Mouse (Mus musculus): ENCODE data around the gene Smim1. TPM values are rescaled to one million over a fixed set of nuclear protein-coding genes. Genes with fewer than 3 reads are reported as not detected.

The Smim1 gene
- total RNA-seq, 2 experiments from 2014 or later, result 7.6 to 11.7 TPM

DNA sequence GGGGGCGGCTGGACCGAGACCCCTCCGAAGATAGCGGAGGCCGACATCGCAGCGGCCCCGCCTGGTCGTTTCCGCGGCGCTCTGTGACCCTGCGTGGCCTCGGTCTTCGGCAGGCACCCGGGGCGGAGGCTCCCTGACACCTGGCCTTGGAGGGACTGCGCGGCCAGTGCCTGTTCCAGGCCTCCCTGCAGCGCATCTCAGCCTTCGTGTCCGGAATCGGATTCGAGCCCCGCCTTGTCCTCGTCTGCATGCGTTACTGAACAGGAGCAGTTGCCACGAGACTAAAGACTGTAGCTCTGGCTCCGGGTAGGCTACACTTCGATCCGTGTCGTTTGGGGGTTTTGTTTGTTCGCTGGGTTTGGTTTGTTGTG is 50.8 kb downstream of the Smim1 start:
- H3K4me3 ChIP-seq, result peak overlapping the region; percentile 77
- intact Hi-C loops (cut with DNase I), result loop anchor here (1.0 kb wide), 1 partner anchor 36 kb away; the partner anchor contains the start of gene Lrrc47
- H3K27ac ChIP-seq, result peak overlapping the region; percentile 95
- TF ChIP-seq CTCF (IDR thresholded peaks at IDR 0.05), result no peak
- DNase-seq (ENCODE audit: extremely low spot score in 1 of 2, low spot score in 2 of 2), result no peak

DNA sequence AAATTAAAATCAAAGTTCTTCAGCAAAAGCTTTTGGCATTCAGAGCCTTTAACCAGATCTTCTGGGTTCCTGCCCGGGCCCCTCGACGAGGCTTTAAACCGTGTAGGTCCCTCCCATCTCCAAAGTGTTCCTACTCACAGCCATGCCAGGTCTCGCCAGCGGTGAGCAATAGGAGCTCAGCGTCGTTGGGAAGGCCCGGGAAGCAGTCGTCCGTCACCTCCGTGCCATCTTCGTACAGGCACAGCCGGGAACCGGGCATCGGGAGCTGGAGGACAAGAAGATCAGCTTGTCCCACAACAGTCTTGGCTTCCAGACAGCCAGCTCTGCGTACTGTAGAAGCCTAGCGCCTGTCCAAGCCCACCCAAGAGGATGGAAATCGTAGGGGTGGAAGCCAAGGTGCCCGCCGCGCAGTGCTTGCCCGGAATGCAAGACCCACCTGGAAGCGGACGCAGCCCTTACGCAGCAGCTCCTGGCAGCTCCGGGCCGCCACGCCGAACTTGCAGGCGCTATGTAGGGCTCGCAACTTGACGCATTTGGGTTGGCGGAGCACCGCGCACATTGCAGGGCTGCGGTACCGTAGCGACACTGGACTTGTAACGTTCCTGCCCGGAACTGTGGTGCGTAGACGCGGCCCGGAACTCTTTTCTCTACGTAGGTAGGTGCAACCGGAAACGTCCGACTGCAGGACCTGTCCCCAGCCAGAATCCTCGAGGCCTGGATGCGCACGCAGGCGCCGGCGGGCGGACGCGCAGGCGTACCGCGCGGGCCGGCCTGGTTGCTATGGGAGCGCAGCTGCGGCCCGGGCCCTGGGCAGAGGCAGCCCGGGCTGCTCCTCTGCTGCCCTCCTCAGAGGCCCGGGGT is 51.4 kb downstream of the Smim1 start, which contains the start of the genes Dffb and Cep104:
Dffb (minus strand) TSS at position 696 of the 861 bp plus-strand sequence.
Cep104 (plus strand) TSS at position 764 of the 861 bp plus-strand sequence.
- Histone ChIP-seq H3K4me3 (peak within 1 kb of the TSS; percentile 77), H3K27ac (peak within 1 kb of the TSS; percentile 95)
- peak; percentile 94 for DNase-seq (ENCODE audit: extremely low spot score in 1 of 2, low spot score in 2 of 2)
- TF ChIP-seq CTCF (IDR thresholded peaks at IDR 0.05), result no peak
- intact Hi-C loops (cut with DNase I), result loop anchor here (1.0 kb wide), 2 partner anchors 17 to 37 kb away; partner anchors contain the start of genes A430005L14Rik and Lrrc47

Other genes starting within 250 kb of the Smim1 start
- gene A430005L14Rik, start 69.0 kb downstream of the Smim1 start, total RNA-seq (2021), result 10 to 100 TPM; 24.5 to 24.9 TPM
- 10 to 100 TPM; 15.1 to 17.9 TPM for gene Dffb, start 51.1 kb downstream of the Smim1 start, total RNA-seq (2021)
- gene Cep104, start 51.0 kb downstream of the Smim1 start, total RNA-seq (2021), result 10 to 100 TPM; 33.6 to 34.4 TPM
- 10 to 100 TPM; 56.9 to 79.2 TPM for gene Lrrc47, start 14.5 kb downstream of the Smim1 start, total RNA-seq (2021)
- not detected for gene Ccdc27, start 16.4 kb upstream of the Smim1 start, total RNA-seq (2021)
- 1 to 10 TPM in 1 of 2 experiments, under 1 TPM in 1; 0.41 to 1.1 TPM for gene Trp73, start 114.0 kb upstream of the Smim1 start, total RNA-seq (2021)
- gene Wrap73, start 116.1 kb upstream of the Smim1 start, total RNA-seq (2021), result 10 to 100 TPM; 29.4 to 35.2 TPM
- 100 to 1,000 TPM; 162 to 168 TPM for gene Tprgl, start 134.4 kb upstream of the Smim1 start, total RNA-seq (2021)
- gene Megf6, start 144.5 kb upstream of the Smim1 start, total RNA-seq (2021), result 1 to 10 TPM; 4.3 to 5.5 TPM

Data from left cerebral cortex, adult 2 months (tissue).